Mouse (Mus musculus) thymus, postnatal 10 days (tissue): ENCODE measurements around the gene Exo1.

ENCODE experiments used
- DNase-seq, 2 experiments: peaks; one replicate each; pipeline ENCODE4 v3.0.0; 2021; ENCODE audit warnings: low spot score in 2 of 2

Gene Exo1

GRCm38 (mm10) chr1:175950851-175951250 is 70.5 kb downstream of the Exo1 start:
- no peak for DNase-seq

GRCm38 (mm10) chr1:175961786-175962185 is 81.4 kb downstream of the Exo1 start:
- DNase-seq = no peak
